Mouse (Mus musculus) megakaryocyte, embryonic 14.5 days (primary cell): ENCODE results near the gene Hnrnpu.

Source experiments
- FLI1 ChIP-seq: IDR thresholded peaks from 2 replicates; pipeline ENCODE4 v1.6.1; 2012; ENCODE audit warnings: low read length, inconsistent platforms, mixed read lengths
- GATA1 ChIP-seq: IDR thresholded peaks from 3 replicates; pipeline ENCODE4 v1.6.1; 2012; ENCODE audit warnings: mixed read lengths, low read length, inconsistent platforms, borderline replicate concordance

- TF ChIP-seq GATA1 (no peak), FLI1 (no peak)
Measured at GRCm38 (mm10) chr1:178303425-178303824, 34.2 kb downstream of the Hnrnpu start.
